Mouse (Mus musculus): ENCODE measurements around the gene Hdac11.
A peak's percentile ranks its signal among the peaks of the same experiment; 100 is the strongest.
"Not testable (repeated sequence)": the region's sequence is repeated elsewhere in the genome, so short reads cannot be mapped to it uniquely, and the experiment has no call there.

Hdac11 gene

GRCm38 (mm10) chr6:91156554-91157236 lies at the start of gene Hdac11:
Gene Hdac11 (plus strand): TSS chr6:91156665.
- peak; percentile 70 to 74 for DNase-seq (ENCODE audit: low spot score in 2 of 2)

- DNase-seq (ENCODE audit: low spot score in 2 of 2): no peak
These were observed 48.1 kb upstream of the Hdac11 start for GRCm38 (mm10) chr6:91108301-91108916.

DNA sequence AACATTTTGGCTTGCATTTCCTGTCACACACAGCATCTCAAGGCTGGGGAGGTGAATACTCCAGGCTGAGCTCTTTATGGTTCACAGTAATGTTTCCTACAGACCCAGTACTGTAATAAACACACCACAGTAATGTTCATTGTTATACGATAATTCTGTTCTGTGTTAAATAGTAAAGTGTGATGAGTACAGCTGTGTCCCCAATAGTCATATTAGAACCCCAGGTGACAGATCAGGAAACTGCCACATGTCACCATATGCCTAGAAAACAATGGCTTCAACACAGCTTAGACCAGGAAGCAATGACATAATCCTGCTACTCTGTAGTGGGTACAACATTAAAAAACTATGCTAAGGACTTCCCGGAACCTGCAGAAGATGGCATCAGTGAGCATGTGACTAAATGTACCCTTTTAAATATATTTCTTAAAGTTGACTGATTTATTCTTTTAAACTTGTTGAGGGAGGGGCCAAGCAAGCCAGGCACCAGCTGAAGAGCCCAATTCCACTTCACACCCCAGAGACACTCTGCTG lies 47.5 kb upstream of the Hdac11 start:
- DNase-seq (ENCODE audit: low spot score in 2 of 2): no peak

GRCm38 (mm10) chr6:91109489-91109888 lies 47.0 kb upstream of the Hdac11 start:
- no peak for DNase-seq (ENCODE audit: low spot score in 2 of 2)

- DNase-seq (ENCODE audit: low spot score in 2 of 2): no peak
These were observed 46.0 kb upstream of the Hdac11 start for GRCm38 (mm10) chr6:91110323-91111020.

GRCm38 (mm10) chr6:91111141-91111953 lies 45.1 kb upstream of the Hdac11 start:
- DNase-seq (ENCODE audit: low spot score in 2 of 2): no peak

- no peak for DNase-seq (ENCODE audit: low spot score in 2 of 2)
These were observed 44.6 kb upstream of the Hdac11 start for GRCm38 (mm10) chr6:91111954-91112252.

DNA sequence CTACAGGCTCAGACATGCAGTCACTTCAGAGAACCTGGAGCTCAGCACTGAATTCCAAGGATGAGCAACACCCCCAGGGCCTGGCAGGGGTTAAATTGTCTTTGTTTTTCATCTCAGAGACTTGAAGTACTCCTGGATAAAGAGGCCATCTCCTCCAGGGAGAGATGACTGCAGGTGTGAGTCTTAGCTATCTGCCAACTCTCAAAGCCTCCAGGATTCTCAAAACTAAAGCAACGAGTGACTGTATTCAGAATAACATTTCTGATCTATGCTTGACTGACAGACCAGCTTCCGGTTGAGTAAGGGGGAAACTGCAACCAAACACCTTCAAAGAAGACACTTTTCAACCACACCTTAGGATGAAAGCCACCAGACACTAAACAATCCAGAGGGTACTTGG lies 41.7 kb upstream of the Hdac11 start:
- DNase-seq (ENCODE audit: low spot score in 2 of 2): no peak

- DNase-seq (ENCODE audit: low spot score in 2 of 2): no peak
These were observed 41.3 kb upstream of the Hdac11 start for GRCm38 (mm10) chr6:91115158-91115557.

DNA sequence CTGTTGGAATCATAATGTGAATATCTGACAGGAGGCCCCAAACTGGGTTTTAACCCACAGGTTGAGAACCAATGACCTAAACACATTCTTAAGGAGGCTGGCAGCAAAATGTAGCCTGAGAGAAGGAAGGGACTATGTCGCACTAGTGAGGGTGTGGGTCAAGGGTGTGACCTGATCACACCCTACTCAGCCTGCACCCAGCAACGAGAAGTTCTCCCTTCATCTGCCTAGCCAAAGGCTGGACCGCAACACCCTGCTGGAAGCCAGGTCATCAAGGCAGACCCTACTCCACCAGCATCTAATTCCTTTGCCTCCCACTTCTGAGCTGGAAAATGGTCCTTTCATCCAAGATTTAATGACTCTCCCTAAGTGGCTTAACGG lies 40.6 kb upstream of the Hdac11 start:
- no peak for DNase-seq (ENCODE audit: low spot score in 2 of 2)

DNA sequence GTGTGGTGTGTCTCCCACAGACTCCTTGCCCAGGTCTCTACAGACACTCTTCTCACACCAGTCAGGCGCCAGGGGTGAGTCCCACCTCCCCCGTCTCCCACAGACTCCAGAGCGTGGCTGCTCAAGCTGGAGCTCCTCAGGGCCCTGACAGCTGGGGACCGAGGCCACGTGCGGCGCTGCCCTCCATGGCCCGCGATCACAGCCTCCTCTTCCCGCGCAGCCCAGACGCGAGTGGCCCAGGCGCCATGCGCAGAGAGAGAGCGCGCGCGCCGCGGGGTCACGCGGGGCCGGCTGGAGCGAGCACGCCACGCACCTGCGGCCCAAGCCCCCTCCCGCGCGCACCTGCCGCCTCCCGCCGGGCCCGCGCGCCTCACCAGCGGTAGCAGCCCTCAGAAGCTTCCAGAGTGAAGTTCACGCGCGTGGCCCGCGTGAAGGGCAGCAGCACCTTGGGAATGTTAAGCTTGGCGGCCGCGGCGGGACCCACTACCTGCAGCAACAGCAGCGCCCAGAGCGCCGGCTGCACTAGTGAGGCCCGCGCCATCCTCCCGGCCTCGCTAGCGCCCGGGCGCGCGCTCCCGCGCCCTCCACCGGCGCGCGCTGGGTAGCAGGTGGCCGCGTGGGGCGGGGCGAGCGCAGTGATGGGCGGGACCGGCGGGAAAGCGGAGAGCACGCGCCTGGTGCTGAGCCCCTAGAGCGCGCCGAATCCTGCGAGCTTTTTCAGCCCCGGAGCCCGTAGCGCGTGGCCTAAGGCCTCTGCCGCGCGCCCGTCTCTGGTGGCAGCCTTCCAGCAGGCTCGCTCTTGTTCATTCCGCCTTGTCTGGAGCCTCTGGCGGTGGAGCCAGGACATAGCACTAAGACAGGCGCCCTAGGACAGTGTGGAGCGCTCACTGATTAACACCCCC lies 40.0 kb upstream of the Hdac11 start, which contains the start of gene Nup210:
TSS of gene Nup210 (minus strand) at position 586 of the 902 bp plus-strand sequence.
- DNase-seq (ENCODE audit: low spot score in 2 of 2): peak; percentile 88 to 92

- DNase-seq (ENCODE audit: low spot score in 2 of 2): no peak
These were observed 39.3 kb upstream of the Hdac11 start for GRCm38 (mm10) chr6:91117149-91117548.

DNA sequence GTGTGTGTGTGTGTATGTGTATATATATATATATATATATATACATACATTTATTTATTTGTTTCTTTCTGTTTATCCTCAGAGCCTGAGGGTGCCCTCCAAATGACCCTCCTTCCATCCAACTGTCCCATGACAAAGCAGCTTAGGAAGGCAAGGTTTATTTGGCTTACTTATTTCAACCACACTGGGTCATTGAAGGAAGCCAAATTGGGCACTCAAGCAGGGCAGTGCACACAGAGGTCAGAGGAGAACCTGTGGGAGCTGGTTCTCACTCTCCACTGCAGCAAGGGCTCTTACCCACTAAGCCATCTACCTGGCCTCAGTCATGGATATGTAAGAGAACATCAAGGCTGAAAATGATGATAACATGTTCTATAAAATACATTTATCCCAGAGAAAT lies 37.9 kb upstream of the Hdac11 start:
- no peak for DNase-seq (ENCODE audit: low spot score in 2 of 2)

DNA sequence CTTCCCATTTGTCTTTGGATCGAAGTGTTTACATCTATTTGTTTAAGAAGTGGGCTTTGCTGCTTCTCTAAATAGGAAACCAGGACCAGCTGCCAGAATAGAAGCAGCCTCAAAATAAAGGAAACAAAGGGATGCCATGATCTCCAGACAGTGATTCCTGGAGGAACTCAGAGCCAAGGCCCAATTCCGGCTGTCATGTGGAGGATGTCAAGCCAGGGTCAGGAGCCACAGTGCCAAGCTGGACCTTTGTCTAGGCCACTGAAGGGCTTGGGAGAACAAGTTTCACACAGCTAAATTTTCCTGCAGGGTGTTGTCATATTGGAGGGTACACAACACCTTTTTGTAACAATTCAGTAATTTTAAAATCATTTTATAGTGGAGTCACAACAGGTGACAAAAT lies 36.3 kb upstream of the Hdac11 start:
- DNase-seq (ENCODE audit: low spot score in 2 of 2): no peak

GRCm38 (mm10) chr6:91121089-91121488 lies 35.4 kb upstream of the Hdac11 start:
- DNase-seq (ENCODE audit: low spot score in 2 of 2): not testable (repeated sequence)

- DNase-seq (ENCODE audit: low spot score in 2 of 2): no peak
These were observed 33.0 kb upstream of the Hdac11 start for GRCm38 (mm10) chr6:91123453-91123852.

DNA sequence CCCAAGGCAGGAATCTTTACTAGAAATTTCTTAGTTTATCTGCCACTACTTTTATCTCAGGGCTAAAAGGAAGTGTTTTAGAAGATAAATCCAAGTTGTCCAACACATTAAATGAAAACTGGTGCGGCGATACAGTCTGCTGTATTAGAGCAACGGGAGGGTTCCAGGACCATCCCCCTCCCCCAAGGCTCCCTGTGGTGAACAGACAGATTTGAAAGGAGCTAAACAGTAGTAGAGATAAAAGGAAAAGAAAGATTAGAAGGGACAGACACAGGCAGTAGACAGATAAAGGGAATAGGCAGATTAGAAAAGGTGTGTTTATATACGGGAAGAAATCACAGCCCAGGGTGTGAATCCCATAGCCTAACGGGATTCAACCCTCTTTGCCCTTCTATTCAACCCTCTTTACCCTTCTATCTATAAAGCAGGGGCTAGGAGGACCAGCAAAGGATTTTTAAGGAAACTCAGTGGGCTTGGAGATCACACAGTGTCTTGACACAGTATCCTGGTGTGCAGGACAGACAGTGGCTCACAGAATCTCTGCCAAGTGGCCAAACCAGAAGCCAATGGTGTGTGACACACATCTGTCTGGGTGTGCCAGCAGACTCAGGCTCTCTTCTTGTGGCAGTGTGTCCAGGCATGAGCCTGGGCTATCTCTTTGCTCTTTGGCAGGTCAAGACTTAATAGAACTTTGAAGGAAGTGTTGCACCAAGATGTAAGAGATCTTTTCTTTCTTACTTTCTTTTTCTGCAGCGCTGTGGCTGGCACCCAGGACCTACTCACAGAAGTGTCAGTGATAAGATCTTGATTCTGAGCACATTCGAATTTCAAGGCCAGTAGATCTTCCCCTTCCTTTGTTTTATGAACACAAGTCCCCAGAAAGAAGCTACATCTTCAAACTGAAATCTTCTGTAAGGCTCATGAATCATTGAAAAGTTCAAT lies 31.9 kb upstream of the Hdac11 start:
- no peak for DNase-seq (ENCODE audit: low spot score in 2 of 2)

DNA sequence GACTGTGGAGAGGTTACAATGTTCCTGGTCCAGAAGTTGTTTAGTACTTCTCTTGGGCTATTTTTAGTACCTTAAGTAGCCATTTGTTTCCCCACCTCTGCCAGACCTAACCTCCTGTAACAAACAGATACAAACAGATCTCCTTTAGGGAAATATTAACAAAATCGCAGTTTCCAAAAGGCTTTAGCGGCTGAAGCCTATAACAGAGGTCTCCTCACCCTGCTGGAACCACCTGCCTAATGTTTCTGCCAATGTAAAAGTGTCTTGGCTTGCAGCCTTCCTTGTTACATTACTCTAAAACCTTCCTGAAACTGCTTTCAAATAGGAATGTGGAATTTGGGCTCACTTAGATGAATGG lies 31.3 kb upstream of the Hdac11 start:
- no peak for DNase-seq (ENCODE audit: low spot score in 2 of 2)

- no peak for DNase-seq (ENCODE audit: low spot score in 2 of 2)
These were observed 27.5 kb upstream of the Hdac11 start for GRCm38 (mm10) chr6:91128996-91129395.

DNA sequence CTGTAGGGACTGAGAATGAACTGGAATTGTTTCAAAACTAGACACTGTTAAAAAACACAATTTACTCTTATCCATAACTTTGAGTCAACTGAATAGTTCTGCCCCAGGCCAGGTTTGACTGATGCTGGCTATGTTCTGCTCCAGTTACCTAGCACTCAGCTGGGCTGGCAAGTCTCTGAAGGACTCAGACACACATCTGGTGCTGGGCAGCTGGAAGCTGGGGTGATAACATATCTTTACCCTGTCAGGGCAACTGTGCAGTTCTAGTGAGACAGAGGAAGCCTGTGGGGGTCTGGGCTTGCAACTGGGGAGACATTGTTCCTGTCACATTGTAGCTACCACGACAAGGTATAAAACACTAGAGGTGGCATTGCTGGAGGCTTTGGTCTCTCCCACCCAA lies 25.6 kb upstream of the Hdac11 start:
- no peak for DNase-seq (ENCODE audit: low spot score in 2 of 2)

All from frontal cortex, postnatal 25 days (tissue).